Mouse (Mus musculus): ENCODE measurements around the gene Gm7137.

- TF ChIP-seq ZC3H11A (IDR thresholded peaks at IDR 0.05; ENCODE audit: borderline replicate concordance, low read depth, low read length) (no peak), ZNF384 (IDR thresholded peaks at IDR 0.05; ENCODE audit: low read depth, low read length) (no peak), CHD2 (IDR thresholded peaks at IDR 0.05; ENCODE audit: low read depth, low read length) (no peak), HCFC1 (IDR thresholded peaks at IDR 0.05; ENCODE audit: borderline replicate concordance, insufficient read depth, low read length) (no peak)
These were observed 49.1 kb downstream of the Gm7137 start for GRCm38 (mm10) chr10:77738929-77739328.
